Mouse (Mus musculus) c-Kit-positive CD71-positive TER-119-positive erythroid progenitor cells, embryonic 14.5 days (primary cell): ENCODE data around the gene Gsdma.
"Not testable (repeated sequence)": the region's sequence is repeated elsewhere in the genome, so short reads cannot be mapped to it uniquely, and the experiment has no call there.

Source experiments
- DNase-seq: peaks from one replicate; pipeline ENCODE4 v3.0.0-alpha.2; 2013; ENCODE audit warnings: low spot score

Gsdma gene

GRCm38 (mm10) chr11:98664091-98664490, at the start of gene Gsdma:
Gene Gsdma, plus strand, starts transcription at chr11:98664351.
- no peak for DNase-seq

- DNase-seq, result no peak
Measured at GRCm38 (mm10) chr11:98620791-98621190, 43.4 kb upstream of the Gsdma start.

DNA sequence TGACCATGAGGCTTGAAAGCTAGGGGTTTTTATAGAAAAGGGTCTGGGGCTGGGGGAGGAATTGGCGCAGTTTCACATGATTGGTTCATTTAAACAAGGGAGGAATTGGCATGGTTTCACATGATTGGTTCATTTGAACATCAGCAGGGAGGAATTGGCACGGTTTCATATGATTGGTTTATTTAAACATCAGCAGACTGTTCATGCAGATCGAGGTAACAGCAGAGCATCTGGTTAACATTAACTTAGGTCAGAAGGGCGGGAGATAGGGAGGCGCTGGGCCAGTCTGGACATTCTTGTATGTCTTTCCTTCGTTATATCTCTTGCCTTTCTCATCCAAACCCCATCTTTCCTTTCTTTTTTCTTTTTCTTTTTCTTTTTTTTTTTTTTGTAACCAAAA, 40.2 kb upstream of the Gsdma start:
- DNase-seq, result not testable (repeated sequence)

GRCm38 (mm10) chr11:98624381-98624780, 39.8 kb upstream of the Gsdma start:
- DNase-seq, result not testable (repeated sequence)

DNA sequence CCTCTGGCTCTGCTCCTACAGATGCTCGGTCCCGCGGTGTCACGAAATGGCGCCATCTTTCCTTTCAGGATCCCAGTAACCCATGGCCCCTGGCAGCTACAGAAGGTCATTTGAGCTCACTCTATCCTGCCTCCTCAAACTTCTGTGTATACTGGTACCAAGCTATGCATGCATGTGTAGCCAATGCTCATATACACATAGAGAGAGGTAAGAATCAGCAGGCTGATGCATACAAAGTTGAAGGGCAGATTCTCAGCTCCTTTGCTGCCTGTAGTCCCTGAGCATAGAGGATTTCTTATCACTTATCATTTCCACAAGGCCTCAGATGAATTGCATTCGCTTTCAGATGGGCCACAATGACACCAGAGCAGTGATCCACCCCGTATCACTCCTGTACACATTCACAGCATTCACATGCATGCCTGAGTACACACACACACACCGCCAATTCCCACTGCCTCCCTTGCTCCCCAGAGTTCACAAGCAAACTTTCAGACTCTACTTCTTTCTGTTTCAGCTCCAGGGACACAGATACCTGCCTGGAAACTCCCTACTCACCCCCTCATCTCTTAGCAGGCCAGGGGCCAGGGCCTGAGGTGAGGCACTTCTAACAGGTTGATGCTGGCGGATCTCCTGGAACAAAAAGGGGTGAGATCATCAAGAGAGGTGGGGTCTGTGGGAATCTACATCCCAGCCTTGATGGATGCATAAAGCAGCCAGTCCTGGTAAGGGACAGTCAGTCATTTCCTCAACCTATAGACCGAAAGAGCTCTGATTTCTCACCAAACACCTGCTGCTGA, 38.3 kb upstream of the Gsdma start, which contains the start of the genes Gm12355 and Gsdma3:
Gm12355 (minus strand) TSS at position 51 of the 800 bp plus-strand sequence.
Gsdma3 (plus strand) TSS at position 750 of the 800 bp plus-strand sequence.
- no peak for DNase-seq

- DNase-seq, result no peak
Measured at GRCm38 (mm10) chr11:98628706-98629105, 35.4 kb upstream of the Gsdma start.

DNA sequence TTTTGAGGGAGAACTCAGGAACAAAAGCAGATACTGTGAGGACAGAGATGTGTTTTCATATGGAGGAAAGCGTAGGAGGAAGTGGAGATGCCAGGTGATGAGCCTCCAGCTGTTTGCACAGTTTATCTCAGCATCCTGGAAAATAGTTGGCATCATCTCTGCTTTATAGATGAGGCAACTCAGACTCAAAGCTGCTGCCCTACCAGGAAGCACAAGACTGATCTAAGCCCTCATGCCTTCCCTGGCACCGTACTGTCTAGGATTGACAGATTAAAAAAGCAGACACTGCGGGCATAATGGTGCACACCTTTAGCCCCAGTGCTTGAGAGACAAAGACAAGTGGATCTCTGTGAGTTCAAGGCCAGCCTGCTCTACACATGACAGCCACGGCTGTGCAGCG, 33.5 kb upstream of the Gsdma start:
- DNase-seq, result no peak

DNA sequence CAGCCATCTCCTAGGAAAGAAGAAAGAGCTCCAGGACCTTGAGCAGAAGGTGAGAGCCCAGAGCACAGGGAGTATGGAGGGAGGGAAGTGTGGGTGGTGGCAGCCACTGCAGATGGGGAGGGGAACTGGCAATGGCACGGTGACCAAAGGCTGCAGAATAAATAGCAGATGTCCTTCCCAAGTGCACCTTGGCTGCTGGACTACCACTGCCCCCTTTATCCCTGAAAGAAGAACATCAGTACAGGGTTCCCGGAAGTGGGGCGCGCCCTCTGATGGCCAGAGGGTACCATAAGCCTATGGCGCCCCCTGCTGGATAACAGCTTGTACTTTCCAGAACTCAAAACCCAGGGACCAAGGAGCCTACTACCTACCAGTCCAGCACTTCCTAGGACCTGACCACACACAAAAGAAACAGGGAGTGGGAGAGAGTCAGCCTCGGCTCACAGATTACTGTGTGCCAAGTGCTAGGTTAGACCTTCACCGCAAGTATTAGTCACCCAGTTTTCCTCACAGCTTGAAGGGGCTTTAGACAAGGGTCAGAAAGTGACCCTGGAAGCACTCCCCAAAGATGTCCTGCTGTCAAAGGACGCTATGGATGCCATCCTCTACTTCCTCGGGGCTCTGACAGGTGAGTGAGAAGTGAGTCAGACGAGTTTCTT, 28.7 kb upstream of the Gsdma start:
- peak; percentile 32 for DNase-seq

DNA sequence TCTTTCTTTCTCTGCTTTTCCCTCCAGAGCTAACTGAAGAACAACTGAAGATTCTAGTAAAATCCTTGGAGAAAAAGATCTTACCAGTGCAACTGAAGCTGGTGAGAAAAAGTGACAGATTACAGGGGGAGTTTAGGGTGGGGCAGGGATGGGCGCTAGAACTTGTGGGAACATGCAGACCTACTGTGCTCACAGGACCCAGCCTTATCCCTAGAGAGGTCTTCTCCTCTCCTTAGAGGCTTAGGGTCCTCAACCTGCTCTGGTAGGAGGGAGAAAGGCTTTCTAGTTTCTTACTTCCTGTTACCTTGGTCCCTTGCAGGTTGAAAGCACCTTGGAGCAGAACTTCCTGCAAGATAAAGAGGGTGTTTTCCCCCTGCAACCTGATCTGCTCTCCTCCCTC, 26.6 kb upstream of the Gsdma start:
- DNase-seq, result no peak

DNA sequence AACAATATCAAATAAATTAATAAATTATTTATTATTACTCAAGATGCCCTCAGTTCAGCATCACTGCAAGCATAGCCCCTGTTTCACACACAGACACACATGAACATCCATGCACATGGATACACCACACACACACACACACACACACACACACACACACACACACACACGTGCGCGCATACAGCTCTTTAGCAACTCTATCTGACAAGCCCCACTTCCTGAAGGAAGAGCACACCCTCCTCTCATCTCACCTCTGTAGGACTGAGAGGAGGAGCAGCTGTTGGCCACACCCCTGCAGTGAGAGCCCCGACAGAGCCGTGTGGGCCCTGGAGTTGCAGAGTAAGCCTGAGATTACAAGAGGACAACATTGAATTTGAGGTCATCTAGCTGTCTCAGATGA, 24.1 kb upstream of the Gsdma start:
- DNase-seq, result no peak

DNA sequence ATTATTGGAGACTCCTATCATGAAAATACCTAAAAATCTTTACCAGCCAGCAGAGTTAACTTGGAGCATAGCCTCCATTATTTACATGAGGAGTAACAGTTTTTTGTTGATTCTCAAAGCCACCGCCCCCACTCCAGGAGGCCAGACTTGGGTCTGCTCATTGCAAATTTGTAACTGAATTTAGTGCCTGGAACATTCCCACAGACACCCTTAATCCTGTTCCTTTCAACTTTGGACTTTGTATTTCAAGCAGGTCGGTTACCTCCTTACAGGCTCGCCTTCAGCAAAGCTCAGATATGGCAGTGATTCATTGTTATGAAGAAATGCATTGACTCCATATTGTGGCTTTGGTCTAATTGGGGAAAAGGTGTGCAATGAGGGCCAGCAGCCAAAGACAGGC, 19.4 kb upstream of the Gsdma start:
- DNase-seq, result no peak

DNA sequence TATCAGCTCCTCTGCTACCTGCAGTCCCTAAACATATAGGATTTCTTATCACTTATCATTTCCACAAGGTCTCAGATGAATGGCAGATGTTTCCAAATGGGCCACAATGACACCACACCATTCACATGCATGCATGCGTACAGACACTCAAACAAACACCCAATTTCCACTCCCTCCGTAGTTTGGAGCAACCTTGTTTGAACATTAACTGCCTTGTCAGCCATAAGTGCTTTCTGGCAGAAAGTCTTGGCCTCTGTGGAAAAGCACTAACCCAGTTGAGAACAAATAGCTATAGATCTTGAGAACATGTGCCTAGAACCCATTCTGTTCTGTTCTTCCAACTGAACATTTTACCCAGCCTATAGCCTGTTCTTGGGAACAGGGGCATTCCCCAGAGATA, 18.2 kb upstream of the Gsdma start:
- no peak for DNase-seq

DNA sequence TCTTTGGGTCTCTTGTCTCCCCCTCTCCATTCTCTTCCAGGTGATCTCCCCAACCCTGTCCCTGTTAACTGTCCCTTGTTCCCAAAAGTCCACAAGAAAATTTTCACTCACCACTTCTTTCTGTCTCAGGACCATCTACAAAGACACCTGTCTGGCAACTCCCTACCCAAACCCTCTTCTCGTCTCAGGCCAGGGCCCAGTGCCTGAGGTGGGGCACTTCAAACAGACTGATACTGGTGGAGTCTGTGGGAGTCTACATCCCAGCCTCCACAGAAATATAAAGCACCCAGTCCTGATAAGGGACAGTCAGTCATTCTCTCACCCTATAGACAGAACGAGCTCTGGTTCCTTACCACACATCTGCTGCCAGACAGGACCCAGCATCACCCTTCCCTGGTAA, 17.7 kb upstream of the Gsdma start, which contains the start of gene Gsdma2:
Gsdma2 (plus strand) TSS at position 301 of the 400 bp plus-strand sequence.
- DNase-seq, result no peak

GRCm38 (mm10) chr11:98655076-98655475, 9.1 kb upstream of the Gsdma start:
- peak; percentile 40 for DNase-seq

GRCm38 (mm10) chr11:98660517-98660916, 3.6 kb upstream of the Gsdma start:
- DNase-seq, result peak; percentile 53

DNA sequence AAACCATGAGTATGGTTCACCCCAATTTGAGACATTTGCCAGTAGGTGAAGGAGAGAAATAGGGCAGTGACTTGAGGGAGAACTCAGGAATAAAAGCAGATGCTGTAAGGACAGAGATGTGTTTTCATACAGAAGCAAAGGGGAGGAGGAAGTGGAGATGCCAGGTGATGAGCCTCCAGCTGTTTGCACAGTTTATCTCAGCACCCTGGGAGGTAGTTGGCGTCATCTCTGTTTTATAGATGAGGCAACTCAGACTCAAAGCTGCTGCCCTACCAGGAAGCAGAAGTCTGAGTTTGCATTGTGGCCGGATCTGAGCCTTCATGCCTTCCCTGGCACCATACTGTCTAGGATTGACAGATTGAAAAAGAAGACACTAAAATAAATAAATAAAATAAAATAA, 4.8 kb downstream of the Gsdma start:
- no peak for DNase-seq

DNA sequence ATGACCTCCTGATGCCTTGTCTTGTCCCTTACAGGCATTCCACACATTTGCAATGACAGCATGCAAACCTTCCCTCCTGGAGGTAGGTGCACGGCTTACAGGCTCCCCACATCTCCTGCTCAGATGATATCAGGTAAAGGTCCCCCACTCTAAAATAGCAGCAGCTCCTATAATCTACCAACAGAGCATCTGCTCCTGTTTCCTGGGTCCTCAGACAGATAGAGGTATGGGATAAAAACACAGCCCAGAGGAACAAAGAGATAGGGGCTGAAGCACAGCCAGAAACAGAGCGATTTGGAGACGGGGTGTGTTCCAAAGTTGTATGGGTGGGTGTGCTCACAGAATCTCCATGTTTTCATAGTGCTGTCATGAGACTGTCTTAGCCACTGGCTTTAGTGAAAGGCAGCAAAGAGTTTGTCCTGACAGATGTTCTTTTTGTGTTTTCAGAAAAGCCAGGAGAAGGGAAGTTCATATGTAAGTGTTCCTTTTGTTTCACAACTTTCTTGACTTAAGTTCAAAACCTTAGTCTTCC, 7.2 kb downstream of the Gsdma start:
- DNase-seq, result no peak

- DNase-seq, result peak; percentile 47
Measured at GRCm38 (mm10) chr11:98671857-98672256, 7.7 kb downstream of the Gsdma start.

GRCm38 (mm10) chr11:98672482-98672881, 8.3 kb downstream of the Gsdma start:
- DNase-seq, result no peak

DNA sequence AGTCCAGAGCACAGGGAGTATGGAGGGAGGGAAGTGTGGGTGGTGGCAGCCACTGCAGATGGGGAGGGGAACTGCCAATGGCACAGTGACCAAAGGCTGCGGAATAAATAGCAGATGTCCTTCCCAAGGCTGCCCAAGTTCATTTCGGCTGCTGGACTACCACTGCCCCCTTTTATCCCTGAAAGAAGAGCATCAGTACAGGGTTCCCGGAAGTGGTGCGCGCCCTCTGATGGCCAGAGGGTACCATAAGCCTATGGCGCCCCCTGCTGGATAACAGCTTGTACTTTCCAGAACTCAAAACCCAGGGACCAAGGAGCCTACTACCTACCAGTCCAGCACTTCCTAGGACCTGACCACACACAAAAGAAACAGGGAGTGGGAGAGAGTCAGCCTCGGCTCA, 9.0 kb downstream of the Gsdma start:
- DNase-seq, result peak; percentile 36

- DNase-seq, result no peak
Measured at GRCm38 (mm10) chr11:98675829-98676363, 11.7 kb downstream of the Gsdma start.

DNA sequence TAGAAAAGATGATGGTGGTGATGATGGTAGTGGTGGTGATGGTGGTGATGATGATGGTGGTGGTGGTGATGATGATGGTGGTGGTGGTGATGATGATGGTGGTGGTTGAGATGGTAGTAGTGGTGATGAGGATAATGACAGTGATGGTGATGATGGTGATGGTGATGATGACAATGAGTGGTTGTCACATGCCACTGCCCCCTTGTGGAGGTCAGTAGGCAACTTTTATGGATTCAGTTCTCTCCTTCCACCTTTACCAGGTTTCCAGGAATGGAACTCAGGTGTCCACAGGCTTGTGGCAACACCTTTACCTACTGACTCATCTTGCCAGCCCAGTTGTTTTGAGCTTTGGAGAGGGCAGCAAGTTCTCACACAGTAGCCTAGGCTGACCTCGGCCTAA, 15.9 kb downstream of the Gsdma start:
- DNase-seq, result no peak

DNA sequence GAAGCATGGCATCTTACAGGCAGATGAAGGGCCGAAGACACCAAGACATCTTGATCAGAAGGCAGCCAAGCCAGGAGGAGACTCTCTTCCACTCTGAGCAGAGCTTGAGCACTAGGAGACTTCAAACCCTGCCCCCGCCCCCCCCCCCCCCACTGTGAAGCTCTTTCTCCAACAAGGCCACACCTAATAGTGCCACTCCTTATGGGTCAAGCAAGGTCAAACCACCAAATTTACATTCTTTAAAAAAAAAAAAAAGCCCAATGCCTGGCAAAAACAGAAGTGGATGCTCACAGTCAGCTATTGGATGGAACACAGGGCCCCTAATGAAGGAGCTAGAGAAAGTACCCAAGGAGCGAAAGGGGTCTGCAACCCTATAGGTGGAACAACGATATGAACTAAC, 16.4 kb downstream of the Gsdma start:
- DNase-seq, result not testable (repeated sequence)
